Mouse (Mus musculus): ENCODE results near the gene Narfl.

DNA sequence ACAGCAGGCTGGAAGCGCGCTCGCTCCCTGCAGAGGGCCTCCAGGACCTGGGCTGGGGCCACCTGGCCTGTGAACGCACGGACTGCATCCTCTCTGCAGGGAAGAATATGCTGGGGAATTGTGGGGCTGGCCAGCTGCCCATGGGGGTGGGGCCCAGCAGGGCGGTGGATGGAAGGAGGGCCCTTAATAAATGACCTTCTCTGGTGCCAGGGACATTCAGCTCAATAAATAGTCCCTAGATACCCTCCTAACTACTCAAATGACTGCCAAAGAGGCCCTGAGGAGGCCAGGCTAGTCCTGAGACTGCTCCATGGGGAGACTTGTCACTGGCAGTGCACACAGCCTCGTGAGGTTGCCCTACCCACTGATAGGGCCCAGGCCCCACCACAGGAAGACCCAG lies 9.5 kb downstream of the Narfl start:
- TF ChIP-seq CTCF (IDR thresholded peaks at IDR 0.05; ENCODE audit: low read depth, low read length): no peak
- TF ChIP-seq POLR2A (IDR thresholded peaks at IDR 0.05; ENCODE audit: extremely low read depth, insufficient read depth, low read length): no peak

Measured in liver, adult 2 months (tissue).